Mouse (Mus musculus): ENCODE measurements around the gene Tenm1. TPM values are rescaled to one million over a fixed set of nuclear protein-coding genes. Genes with fewer than 3 reads are reported as not detected.

The Tenm1 gene
- total RNA-seq, 2 experiments from 2014 or later: 38.5 to 47.0 TPM

Other genes with a start within 250 kb of the Tenm1 start
- not detected for gene Tex13c1, start 162.0 kb upstream of the Tenm1 start, total RNA-seq (2021)

All from layer of hippocampus, postnatal 25 days (tissue).